Mouse (Mus musculus) common myeloid progenitor, adult 5-6 weeks (primary cell): ENCODE data around the gene Rps16. TPM values are rescaled to one million over a fixed set of nuclear protein-coding genes. Genes with fewer than 3 reads are reported as not detected.

Experiments
- ATAC-seq: replicated peaks from 2 replicates; pipeline ENCODE4 v1.8.0; 2016; ENCODE audit warnings: low read depth, mild to moderate bottlenecking, moderate TSS enrichment, inconsistent platforms; ENCODE audit not compliant: poor library complexity, severe bottlenecking
- total RNA-seq: library from RNA; stranded (forward); fragments of 200-1000, 187-1606 nt; gene quantifications from 2 replicates; pipeline ENCODE4 v1.2.3, GENCODE M21; 2017

The Rps16 gene
- total RNA-seq, 1 experiment from 2014 or later, result 1,032 TPM

GRCm38 (mm10) chr7:28344637-28345036 lies 5.8 kb upstream of the Rps16 start:
- ATAC-seq, result peak; percentile 79

GRCm38 (mm10) chr7:28347746-28348145 lies 2.7 kb upstream of the Rps16 start:
- ATAC-seq, result no peak

DNA sequence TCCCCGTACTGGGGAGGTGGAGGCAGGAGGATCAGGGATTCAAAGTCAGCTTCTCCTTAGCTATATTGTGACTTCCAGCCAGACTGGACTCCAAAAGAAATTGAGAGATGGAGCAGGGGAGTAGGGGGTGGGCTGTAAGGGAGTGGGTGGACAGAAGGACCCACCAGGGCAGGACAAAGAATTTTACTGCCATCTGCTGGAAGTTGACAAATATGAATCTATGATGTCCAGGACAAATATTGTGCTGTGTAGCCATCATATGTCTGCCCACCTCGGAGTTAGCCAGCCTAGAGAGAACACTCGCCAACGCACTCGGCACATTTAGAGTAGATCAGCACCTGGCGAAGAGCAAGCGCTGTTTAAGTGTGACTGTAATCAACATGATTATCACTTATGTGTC lies 1.9 kb upstream of the Rps16 start:
- ATAC-seq, result no peak

DNA sequence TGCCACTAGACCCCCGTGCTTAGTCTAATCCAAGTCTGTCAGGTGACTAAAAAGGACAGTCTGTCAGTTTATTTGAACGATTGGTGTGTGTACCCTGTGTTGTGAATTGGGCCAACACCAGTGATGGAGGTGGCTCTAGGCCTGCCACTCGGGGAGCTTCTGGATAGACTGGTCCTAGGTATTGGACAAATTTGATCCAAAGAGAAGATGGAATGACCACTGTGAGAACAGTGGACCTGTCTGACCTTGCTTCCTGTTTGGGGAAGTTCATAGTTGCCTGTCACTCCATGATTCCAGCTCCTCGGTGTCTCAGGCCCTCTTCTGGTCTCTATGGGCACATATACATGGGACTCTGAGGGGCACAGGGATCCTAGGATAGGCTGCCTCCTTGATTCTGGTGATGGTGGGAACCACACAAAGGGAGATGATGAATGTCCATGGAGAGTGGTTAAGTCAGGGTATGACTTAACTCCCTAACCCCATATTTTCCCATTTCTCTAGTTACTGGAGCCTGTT lies 1.3 kb downstream of the Rps16 start:
- no peak for ATAC-seq

DNA sequence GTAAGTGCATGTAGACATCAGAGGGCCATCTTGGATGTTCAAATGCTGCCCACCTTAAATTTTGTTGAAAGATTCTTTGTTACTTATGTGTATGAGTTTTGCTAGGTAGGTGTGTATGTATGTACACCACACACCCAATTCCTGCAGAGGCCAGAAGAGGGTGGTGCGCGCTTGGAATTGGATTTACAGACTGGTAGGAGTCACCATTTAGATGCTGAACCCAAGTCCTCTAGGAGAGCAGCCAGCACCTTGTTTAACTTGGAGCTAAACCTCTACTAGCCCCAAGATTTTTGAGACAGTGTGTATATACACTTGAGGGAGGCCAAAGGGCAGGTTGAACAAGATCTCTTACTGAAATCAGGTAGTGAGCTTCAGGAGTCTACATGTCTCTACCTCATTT lies 2.8 kb downstream of the Rps16 start:
- ATAC-seq, result no peak

DNA sequence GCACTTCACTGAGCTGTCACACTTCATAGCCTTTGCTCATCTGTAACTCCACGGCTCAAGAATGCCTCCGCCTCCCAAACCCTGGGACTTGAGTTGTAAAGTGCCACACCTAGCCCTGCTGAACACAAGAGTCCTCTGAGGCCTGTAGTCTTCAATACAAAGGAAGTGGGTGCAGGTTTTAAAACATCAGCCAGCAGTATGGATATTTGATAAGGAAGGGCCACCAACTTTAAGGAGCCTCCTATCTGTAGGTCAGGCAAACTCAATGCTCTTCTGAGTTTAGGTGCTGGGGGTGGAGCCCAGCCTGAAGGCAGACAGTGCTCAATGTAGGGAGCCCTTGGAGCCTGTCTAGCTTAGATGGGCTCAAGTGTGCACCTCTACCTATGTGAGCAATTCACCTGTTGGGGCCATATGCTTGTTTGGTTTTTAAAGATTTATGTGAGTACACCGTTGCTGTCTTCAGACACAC lies 3.7 kb downstream of the Rps16 start:
- ATAC-seq, result no peak

DNA sequence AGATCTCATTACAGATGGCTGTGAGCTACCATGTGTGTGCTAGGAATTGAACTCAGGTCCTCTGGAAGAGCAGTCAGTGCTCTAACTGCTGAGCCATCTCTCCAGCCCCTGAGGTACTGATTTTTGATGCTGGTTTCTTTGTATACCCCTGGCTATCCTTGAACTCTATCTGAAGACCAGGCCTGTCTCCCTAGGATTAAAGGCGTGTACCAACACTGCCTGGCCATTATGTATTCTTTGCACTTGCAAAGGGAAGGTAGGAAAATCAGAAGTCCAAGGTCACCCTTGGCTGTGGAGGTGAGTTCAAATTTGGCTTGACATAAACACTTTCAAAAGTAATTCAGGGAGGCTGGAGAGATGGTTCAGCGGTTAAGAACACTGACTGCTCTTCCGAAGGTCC lies 4.1 kb downstream of the Rps16 start:
- ATAC-seq, result no peak

- ATAC-seq, result no peak
These were observed 4.8 kb downstream of the Rps16 start for GRCm38 (mm10) chr7:28355221-28355620.

GRCm38 (mm10) chr7:28356981-28357380 lies 6.5 kb downstream of the Rps16 start:
- ATAC-seq, result no peak

GRCm38 (mm10) chr7:28357984-28358383 lies 7.5 kb downstream of the Rps16 start:
- ATAC-seq, result no peak

GRCm38 (mm10) chr7:28358431-28358830 lies 8.0 kb downstream of the Rps16 start:
- no peak for ATAC-seq

- ATAC-seq, result no peak
These were observed 9.4 kb downstream of the Rps16 start for GRCm38 (mm10) chr7:28359854-28360253.

DNA sequence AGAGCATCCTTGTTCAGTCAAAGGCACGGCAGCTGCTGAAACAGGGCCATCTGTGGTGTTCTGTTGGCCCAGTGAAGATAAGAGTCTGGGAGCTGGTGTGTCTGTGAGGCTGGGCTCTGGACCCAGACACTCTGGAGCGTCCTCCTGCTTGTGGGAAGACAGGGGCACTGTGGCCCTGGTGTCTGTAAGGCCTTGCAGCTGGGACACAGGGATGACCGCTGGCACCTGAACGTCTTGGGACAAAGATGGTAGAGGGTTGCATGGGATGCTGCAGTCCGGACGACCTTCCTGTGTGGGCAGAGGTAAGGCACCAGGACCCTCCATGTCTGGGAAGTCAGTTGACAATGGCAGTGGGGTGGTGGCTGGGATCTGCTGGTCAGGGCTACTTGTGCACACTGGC lies 9.8 kb downstream of the Rps16 start:
- no peak for ATAC-seq

DNA sequence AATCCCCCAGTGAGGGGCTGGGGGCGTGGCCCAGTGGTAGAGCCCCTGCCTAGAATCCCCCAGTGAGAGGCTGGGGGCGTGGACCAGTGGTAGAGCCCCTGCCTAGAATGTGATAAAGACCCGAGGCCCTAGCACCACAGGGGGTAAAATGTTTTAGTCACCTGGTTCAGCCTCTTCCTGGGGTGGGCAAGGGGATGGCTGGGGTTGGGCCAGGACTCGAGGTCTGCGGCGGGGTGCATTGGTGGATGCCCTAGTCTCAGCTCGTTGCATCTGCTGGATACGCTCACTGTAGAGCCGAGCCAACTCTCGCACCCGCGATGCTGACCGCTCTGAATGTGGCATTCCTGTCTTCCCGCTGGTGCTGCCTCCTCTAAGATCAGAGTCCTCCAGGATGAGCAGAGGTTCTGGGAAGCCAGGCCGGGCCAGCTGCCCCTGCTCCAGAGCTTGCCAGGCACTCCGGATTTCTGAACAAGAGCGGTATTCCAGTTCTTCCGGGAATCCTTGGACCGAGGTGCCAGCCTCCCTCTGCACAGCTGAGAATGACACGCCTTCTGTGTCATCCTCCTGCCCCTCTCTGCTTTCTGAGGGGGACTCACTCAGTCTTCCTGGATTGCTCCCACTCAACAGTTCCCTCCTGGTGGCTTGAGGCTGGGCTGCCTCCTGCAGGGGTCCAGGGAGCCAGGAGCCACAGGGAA lies 11.3 kb downstream of the Rps16 start:
- ATAC-seq, result no peak

DNA sequence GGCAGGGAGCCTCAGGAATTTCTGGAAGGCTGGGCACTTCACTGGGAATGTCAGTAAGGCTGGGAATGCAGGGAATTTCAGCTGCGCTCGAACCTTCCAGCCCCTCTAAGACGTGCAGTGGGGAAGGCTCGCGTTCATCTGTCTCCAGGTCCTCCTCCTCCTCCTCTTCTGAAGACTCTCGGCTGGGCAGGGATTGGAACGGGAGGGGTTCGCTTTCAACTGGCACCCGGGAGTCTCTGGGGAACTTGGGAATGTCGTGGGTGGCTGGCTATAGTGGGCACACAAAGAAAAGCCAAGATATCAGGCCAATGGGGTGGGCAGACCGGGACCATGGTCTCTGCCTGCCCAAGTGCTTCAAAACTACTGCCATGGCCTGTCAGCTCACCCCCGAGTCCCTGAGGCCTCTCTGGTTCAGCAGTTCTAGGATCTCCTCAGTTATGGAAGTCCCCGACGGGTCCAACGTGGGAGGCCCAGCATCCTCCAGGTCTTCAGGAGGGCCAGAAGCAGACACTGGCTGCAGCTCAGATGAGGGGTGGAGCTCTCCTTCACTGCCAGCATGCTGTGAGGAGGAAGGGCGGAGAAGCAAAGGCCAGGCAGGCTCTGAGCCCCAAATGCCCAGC lies 12.1 kb downstream of the Rps16 start:
- ATAC-seq, result no peak

GRCm38 (mm10) chr7:28367663-28368275 lies 17.3 kb downstream of the Rps16 start:
- ATAC-seq, result no peak

DNA sequence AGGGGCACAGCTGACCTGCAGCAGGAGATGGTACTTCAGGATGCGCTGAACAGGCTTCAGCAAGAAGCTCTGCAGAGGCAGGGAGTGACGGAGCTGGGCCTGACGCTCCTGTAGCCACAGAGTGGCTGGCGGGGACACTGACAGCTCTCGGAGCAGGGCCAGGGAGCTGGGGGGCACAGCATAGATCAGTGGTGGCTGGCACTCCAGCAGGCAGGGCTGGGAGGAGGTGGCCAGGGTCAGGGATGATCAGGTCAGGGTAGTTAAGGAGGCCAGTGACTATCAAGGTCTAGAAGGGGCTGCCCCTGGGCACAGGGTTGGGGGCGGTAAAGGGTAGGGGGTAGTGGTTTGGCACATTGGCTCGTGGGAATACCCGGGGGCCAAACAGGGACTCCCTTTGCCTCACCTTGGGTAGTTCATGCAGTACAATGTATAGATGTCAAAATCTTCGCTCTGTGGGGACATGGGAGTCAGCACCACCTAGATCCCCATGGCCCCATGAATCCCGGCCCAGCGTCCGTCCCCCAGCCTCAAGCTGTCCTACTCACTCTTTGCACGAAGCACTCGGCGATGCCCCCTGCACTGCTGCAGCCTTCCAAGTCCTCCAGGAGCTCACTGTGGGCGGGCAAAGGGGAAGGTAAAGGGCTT lies 17.9 kb downstream of the Rps16 start:
- no peak for ATAC-seq

GRCm38 (mm10) chr7:28370051-28370450 lies 19.6 kb downstream of the Rps16 start:
- no peak for ATAC-seq

GRCm38 (mm10) chr7:28370977-28371513 lies 20.6 kb downstream of the Rps16 start:
- no peak for ATAC-seq

- ATAC-seq, result no peak
These were observed 21.1 kb downstream of the Rps16 start for GRCm38 (mm10) chr7:28371514-28371989.
